Mouse (Mus musculus): ENCODE measurements around the gene Ksr2. TPM values are rescaled to one million over a fixed set of nuclear protein-coding genes. Genes with fewer than 3 reads are reported as not detected.

The Ksr2 gene
- polyA plus RNA-seq, 1 experiment from 2014 or later: 0.34 TPM

DNA sequence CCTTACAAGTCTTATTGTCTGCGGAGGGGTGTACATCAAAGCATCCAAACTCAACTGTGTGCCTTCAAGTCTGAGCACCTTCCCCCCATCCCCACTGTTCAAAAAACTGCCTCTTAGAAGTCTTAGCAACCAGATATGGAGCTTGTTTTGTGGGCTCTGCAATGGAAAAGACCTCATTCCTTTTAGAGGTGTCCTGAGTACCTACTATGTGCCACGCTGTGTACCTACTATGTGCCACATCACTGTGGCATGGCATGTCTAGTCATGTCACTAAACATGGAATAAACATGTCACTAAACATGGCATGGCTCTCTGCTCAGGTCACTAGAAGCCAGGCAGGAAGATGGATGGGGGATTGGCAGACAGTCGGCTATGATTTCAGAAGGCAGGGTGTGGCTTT, 268.4 kb downstream of the Ksr2 start:
- Histone ChIP-seq H3K4me1 (no peaks in the 10 kb centered on the region), H3K4me3 (no peak overlapping the region), H3K9me3 (no peaks in the 10 kb centered on the region), H3K36me3 (no peaks in the 10 kb centered on the region), H3K27me3 (no peaks in the 10 kb centered on the region), H3K4me2 (no peak overlapping the region), H3K9ac (no peak overlapping the region), H3K27ac (no peak overlapping the region)
- 84% methylated on average over 3 of the region's 3 CpGs for WGBS
- ATAC-seq (ENCODE audit: borderline replicate concordance, extremely low read depth, low FRiP score, low TSS enrichment): no peak

DNA sequence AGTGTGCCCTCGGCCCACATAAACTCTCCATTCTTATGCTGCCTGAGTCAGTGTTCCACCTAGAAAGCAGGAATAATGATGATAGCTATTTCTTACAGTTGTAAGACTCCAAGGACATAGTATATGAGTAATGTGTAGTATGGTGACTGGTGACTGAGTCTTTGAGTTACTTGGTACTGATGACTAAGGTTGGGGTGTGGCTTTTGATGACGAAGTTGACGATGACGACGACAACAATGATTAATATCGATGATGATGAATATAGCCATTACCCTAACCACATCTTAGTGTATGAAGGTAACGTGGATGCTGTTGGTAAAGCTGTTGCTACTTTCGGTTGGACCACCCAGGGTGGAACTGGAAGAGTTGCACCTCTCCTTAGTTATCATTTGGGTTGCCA, 270.7 kb downstream of the Ksr2 start:
- Histone ChIP-seq H3K36me3 (no peaks in the 10 kb centered on the region), H3K4me3 (no peak overlapping the region), H3K9me3 (no peaks in the 10 kb centered on the region), H3K27me3 (no peaks in the 10 kb centered on the region), H3K4me2 (no peak overlapping the region), H3K4me1 (no peaks in the 10 kb centered on the region), H3K9ac (no peak overlapping the region), H3K27ac (no peak overlapping the region)
- 95% methylated on average over 8 of the region's 8 CpGs for WGBS
- ATAC-seq (ENCODE audit: borderline replicate concordance, extremely low read depth, low FRiP score, low TSS enrichment): no peak

DNA sequence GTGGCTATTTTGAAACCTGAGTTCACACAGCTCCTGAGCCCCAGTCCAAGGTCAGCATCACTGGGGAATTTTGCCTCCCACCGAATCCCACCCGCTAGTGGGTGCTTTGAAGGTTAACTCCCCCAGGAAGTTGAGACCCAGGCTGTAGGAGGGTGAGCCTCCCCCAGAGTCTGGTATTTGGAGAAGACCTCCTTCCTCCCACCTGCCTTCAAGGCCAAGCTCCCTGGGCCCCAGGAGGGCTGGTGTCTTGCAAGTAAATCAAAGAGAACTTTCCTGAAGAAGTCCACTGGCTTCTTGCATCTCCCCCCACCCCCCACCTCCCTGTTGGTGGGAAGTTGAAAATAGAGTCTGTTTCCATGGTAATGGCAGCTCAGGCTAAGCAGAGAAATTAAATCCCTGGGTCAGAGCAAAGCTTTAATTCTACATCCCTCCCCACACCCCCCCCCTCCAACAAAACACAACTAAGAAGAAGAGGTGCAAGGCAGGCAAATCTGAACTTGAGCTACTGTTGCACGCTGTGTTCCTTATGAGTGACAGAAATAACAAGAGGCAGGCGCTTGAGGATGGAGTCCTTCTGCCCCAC, 274.1 kb downstream of the Ksr2 start:
- 20% methylated on average over 4 of the region's 4 CpGs for WGBS
- H3K27me3 ChIP-seq: no peaks in the 10 kb centered on the region
- ATAC-seq (ENCODE audit: borderline replicate concordance, extremely low read depth, low FRiP score, low TSS enrichment): no peak

DNA sequence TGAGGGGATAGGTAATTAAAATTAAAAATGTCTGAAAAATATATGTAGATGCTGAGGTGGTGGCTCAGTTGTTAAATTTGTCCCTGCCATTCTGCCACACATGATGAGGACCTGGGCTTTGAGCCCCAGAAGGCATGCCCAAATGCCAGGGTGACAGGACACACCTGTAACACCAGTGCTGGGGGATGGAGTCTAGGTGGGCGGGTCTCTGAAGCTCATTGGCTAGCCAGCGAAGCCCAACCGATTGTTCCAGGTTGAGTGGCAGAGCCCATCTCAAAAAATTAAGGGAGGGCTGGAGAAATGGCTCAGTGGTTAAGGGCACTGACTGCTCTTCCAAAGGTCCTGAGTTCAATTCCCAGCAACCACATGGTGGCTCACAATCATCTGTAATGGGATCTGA, 274.9 kb downstream of the Ksr2 start:
- WGBS: 27% methylated on average over 3 of the region's 3 CpGs
- no peak overlapping the region for H3K9ac ChIP-seq
- peaks cover 6% of the 10 kb centered on the region; the same call in 1 of the 2 replicates for H3K4me1 ChIP-seq
- H3K9me3 ChIP-seq: no peaks in the 10 kb centered on the region
- ATAC-seq (ENCODE audit: borderline replicate concordance, extremely low read depth, low FRiP score, low TSS enrichment): no peak
- no peak overlapping the region for H3K4me3 ChIP-seq
- no peaks in the 10 kb centered on the region for H3K36me3 ChIP-seq
- no peaks in the 10 kb centered on the region for H3K27me3 ChIP-seq
- no peak overlapping the region for H3K4me2 ChIP-seq
- no peak overlapping the region for H3K27ac ChIP-seq

More for the DNA sequence above, 274.1 kb downstream of the Ksr2 start:
- no peak overlapping the region for H3K9ac ChIP-seq
- H3K4me1 ChIP-seq: peaks cover 6% of the 10 kb centered on the region; the same call in 1 of the 2 replicates
- H3K4me3 ChIP-seq: no peak overlapping the region
- H3K27ac ChIP-seq: no peak overlapping the region
- no peaks in the 10 kb centered on the region for H3K36me3 ChIP-seq
- no peak overlapping the region for H3K4me2 ChIP-seq
- no peaks in the 10 kb centered on the region for H3K9me3 ChIP-seq

DNA sequence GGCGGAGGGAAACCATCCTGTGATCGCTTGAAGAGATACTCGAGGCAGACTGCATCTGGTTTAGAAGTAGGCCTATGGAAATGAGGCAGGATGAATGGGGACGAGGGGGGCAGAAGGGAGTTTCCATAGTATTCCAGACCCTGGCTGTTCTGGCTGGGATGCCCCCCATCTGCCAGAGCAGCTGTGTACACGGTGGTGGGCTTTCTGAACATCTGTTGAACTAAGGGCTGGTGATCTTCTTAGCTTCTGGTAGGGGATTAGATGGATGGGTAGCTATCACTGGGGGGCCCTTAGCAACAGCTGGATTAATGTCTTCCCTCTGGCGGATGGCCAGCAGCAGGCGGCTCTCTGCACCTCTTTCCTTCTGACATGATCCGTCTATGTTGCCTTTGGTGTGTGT, 276.0 kb downstream of the Ksr2 start:
- Histone ChIP-seq H3K36me3 (no peaks in the 10 kb centered on the region), H3K4me3 (no peak overlapping the region), H3K27ac (no peak overlapping the region), H3K4me1 (peaks cover 14% of the 10 kb centered on the region), H3K27me3 (no peaks in the 10 kb centered on the region), H3K9ac (no peak overlapping the region), H3K4me2 (no peak overlapping the region), H3K9me3 (no peaks in the 10 kb centered on the region)
- no peak for ATAC-seq (ENCODE audit: borderline replicate concordance, extremely low read depth, low FRiP score, low TSS enrichment)
- WGBS: 41% methylated on average over 8 of the region's 8 CpGs

DNA sequence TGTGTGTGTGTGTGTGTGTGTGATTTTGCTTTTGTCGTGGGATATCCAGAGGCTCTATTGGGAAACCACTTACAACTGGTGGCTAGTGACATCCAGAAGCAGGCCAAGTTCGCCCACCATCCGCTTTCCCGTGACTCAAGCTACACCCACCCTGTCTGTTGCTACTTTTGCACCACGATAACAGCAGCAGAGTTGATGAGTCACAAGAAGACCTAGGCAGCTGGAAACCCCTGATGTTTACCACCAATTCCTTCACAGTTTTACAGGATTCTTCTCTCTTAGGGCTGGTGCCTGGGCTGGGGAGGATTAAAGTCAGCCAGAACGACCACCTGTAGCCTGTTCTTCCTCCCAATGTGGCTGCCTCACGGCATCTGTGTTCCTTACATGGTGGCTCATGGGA, 277.5 kb downstream of the Ksr2 start:
- Histone ChIP-seq H3K9ac (no peak overlapping the region), H3K27ac (no peak overlapping the region), H3K27me3 (no peaks in the 10 kb centered on the region), H3K4me3 (no peak overlapping the region), H3K4me1 (peaks cover 14% of the 10 kb centered on the region), H3K4me2 (no peak overlapping the region), H3K9me3 (no peaks in the 10 kb centered on the region), H3K36me3 (no peaks in the 10 kb centered on the region)
- no peak for ATAC-seq (ENCODE audit: borderline replicate concordance, extremely low read depth, low FRiP score, low TSS enrichment)
- WGBS: 72% methylated on average over 7 of the region's 7 CpGs

DNA sequence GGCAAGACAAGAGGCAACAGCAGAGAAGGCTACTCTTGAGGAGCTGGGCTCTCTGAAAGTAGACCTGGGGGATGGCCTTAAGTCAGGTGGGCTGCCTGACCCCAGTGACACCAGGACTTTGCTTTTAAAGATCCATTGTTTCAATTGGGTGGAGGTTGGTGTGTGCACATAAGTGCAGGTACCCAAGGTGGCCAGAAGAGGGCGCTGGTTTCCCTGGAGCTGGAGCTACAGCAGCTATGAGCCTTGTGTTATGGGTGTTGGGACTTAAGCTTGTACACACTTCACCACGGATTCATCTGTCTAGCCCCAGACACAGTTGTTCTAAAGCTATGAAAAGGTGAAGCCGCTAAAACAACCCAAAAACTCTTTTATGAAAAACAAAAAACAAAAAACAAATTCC, 279.8 kb downstream of the Ksr2 start:
- Histone ChIP-seq H3K4me3 (no peak overlapping the region), H3K9ac (no peak overlapping the region), H3K4me1 (peaks cover 14% of the 10 kb centered on the region), H3K9me3 (no peaks in the 10 kb centered on the region), H3K4me2 (no peak overlapping the region), H3K36me3 (no peaks in the 10 kb centered on the region), H3K27ac (no peak overlapping the region), H3K27me3 (no peaks in the 10 kb centered on the region)
- WGBS: 67% methylated on average over 3 of the region's 3 CpGs
- no peak for ATAC-seq (ENCODE audit: borderline replicate concordance, extremely low read depth, low FRiP score, low TSS enrichment)

DNA sequence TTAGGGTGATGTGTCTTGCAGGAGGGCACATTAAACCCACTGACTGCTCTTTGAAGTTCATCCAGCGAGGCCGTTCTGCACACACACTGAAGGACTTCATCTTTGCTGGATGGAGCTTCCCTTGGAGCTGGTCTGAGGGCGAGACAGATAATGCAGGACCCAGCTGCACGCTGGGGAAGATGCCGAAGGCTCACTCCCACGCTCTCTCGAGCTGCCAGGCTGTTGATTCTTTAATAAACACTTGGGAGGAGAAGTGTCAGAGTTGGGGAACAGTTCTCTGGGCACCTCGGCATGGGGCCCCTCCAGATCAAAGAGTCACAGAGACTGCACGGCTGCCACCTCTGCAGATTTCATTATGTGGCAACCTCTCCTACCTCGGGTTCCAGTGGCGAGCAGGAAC, 280.8 kb downstream of the Ksr2 start:
- no peaks in the 10 kb centered on the region for H3K27me3 ChIP-seq
- H3K27ac ChIP-seq: no peak overlapping the region
- H3K9me3 ChIP-seq: no peaks in the 10 kb centered on the region
- H3K9ac ChIP-seq: no peak overlapping the region
- peaks cover 14% of the 10 kb centered on the region for H3K4me1 ChIP-seq
- no peaks in the 10 kb centered on the region for H3K36me3 ChIP-seq
- no peak overlapping the region for H3K4me2 ChIP-seq
- 12% methylated on average over 11 of the region's 11 CpGs for WGBS
- H3K4me3 ChIP-seq: no peak overlapping the region
- no peak for ATAC-seq (ENCODE audit: borderline replicate concordance, extremely low read depth, low FRiP score, low TSS enrichment)

DNA sequence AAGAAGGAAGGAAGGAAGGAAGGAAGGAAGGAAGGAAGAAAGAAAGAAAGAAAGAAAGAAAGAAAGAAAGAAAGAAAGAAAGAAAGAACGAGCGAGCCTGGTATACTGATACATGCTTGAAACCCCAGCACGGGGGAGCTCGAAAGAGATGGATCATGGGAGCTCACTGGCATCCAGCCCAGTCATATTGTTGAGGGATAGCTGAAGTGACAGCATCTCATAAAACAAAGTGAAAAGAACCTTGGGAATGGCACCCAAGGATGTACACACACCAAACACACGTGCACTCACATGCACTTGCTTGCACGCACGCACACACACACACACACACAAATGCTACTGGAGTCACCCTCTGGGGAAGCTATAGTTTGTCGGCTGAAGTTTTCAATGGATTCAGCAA, 282.6 kb downstream of the Ksr2 start:
- peaks cover 8% of the 10 kb centered on the region for H3K4me1 ChIP-seq

DNA sequence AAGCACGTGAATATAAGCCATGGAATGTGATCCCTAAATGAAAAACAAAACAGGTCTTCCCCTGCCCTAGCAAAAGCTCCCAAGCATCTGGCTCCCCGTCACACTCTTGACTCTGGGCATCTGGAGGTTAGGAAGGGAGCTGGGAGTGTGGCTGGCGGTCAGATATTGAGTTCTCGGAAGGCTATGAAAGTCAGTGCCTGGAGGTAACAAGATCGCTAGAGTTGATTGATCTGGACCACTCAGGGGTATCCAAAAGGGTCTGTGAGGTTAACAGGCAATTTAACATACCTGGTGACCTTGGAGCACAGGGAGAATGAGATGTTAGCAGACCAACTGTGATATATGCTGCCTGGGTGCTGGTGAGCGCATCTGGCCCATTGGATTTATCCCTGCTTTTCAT, 283.8 kb downstream of the Ksr2 start:
- Histone ChIP-seq H3K9ac (no peak overlapping the region), H3K36me3 (no peaks in the 10 kb centered on the region), H3K27ac (no peak overlapping the region), H3K4me1 (peaks cover 8% of the 10 kb centered on the region), H3K27me3 (no peaks in the 10 kb centered on the region), H3K9me3 (no peaks in the 10 kb centered on the region), H3K4me2 (no peak overlapping the region), H3K4me3 (no peak overlapping the region)
- WGBS: 78% methylated on average over 6 of the region's 6 CpGs
- no peak for ATAC-seq (ENCODE audit: borderline replicate concordance, extremely low read depth, low FRiP score, low TSS enrichment)

More for the DNA sequence above, 282.6 kb downstream of the Ksr2 start:
- ATAC-seq (ENCODE audit: borderline replicate concordance, extremely low read depth, low FRiP score, low TSS enrichment): no peak
- Histone ChIP-seq H3K9ac (no peak overlapping the region), H3K9me3 (no peaks in the 10 kb centered on the region), H3K36me3 (no peaks in the 10 kb centered on the region), H3K4me3 (no peak overlapping the region), H3K4me2 (no peak overlapping the region), H3K27me3 (no peaks in the 10 kb centered on the region), H3K27ac (no peak overlapping the region)
- 67% methylated on average over 8 of the region's 8 CpGs for WGBS

DNA sequence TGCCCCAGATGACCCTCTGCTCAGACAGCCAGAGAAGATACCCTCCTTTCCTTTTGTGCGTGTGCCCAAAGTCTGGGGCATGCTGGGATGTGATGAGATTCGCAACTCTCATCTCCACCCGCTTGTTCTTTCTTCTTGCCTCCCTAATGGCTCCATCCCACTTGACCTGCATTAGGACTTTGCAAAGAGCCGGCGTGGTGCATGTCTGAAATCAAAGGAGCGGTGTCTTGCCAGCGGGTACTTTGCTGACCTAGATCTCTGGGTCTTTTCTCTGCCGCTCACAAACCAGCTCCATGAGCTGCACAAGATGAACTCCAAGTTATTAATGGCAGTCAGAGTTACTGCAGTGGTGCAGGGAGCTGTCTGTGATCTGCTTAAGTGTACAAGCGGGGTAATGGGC, 290.6 kb downstream of the Ksr2 start:
- 68% methylated on average over 9 of the region's 9 CpGs for WGBS
- no peak overlapping the region for H3K4me2 ChIP-seq
- peaks cover 6% of the 10 kb centered on the region for H3K4me1 ChIP-seq
- H3K27ac ChIP-seq: no peak overlapping the region
- H3K9ac ChIP-seq: no peak overlapping the region
- no peaks in the 10 kb centered on the region for H3K27me3 ChIP-seq
- H3K4me3 ChIP-seq: no peak overlapping the region
- H3K36me3 ChIP-seq: no peaks in the 10 kb centered on the region
- H3K9me3 ChIP-seq: no peaks in the 10 kb centered on the region
- no peak for ATAC-seq (ENCODE audit: borderline replicate concordance, extremely low read depth, low FRiP score, low TSS enrichment)

DNA sequence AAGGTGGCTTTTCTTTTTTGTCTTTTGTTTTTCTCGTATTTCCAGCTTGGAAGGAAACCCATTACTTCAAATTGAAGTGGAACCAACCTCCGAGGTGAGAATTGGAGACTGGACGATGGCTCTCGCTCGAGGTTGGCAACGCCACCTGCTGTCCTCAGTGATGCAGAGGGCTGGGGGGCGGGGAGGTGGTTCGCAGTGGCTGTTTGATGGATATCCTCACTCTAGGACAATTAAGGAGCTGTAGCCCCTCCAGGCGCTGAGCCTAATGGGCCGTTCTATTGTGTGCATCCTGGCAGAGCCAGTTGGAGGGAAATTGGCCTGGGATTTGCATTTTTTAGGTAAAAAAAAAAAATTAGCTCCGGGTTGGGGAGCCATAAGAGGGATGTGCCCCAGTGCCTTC, 292.8 kb downstream of the Ksr2 start:
- Histone ChIP-seq H3K36me3 (no peaks in the 10 kb centered on the region), H3K9ac (no peak overlapping the region), H3K27ac (no peak overlapping the region), H3K9me3 (no peaks in the 10 kb centered on the region), H3K4me2 (no peak overlapping the region), H3K4me1 (peaks cover 13% of the 10 kb centered on the region), H3K27me3 (no peaks in the 10 kb centered on the region), H3K4me3 (no peak overlapping the region)
- ATAC-seq (ENCODE audit: borderline replicate concordance, extremely low read depth, low FRiP score, low TSS enrichment): no peak
- WGBS: 37% methylated on average over 11 of the region's 11 CpGs

DNA sequence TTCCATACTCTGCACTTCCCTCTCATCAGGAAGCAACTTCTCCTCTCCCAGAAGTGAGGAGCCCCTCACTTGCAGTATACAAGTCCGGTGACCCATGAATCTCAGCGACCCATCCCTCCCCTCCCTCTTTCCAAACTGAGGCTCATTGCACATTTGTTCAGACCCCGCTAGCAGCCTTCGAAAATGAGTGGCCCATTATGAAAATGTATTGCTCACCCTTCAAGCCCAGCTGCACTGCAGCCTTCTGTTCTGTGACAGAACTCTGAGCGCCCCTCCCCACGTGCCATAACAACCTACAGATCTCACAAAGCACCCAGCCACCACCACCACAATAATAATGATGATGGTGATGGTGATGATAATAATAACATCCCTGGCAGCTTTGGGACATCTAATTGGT, 295.5 kb downstream of the Ksr2 start:
- ATAC-seq (ENCODE audit: borderline replicate concordance, extremely low read depth, low FRiP score, low TSS enrichment): no peak
- Histone ChIP-seq H3K4me3 (no peak overlapping the region), H3K9ac (no peak overlapping the region), H3K27ac (no peak overlapping the region), H3K36me3 (no peaks in the 10 kb centered on the region), H3K27me3 (no peaks in the 10 kb centered on the region), H3K4me1 (peaks cover 23% of the 10 kb centered on the region), H3K9me3 (no peaks in the 10 kb centered on the region), H3K4me2 (no peak overlapping the region)
- WGBS: 40% methylated on average over 6 of the region's 6 CpGs
